Mouse (Mus musculus) myocyte (in vitro differentiated cells): ENCODE results near the gene Gm20388. TPM values are rescaled to one million over a fixed set of nuclear protein-coding genes. Genes with fewer than 3 reads are reported as not detected.
"Not testable (repeated sequence)": the region's sequence is repeated elsewhere in the genome, so short reads cannot be mapped to it uniquely, and the experiment has no call there.

ENCODE experiments used
- H3K27me3 ChIP-seq: one replicate; pipeline ENCODE4 v1.6.1; 2011; ENCODE audit not compliant: control insufficient read depth, insufficient read depth, insufficient read length
- H3K36me3 ChIP-seq: one replicate; pipeline ENCODE4 v1.6.1; 2011; ENCODE audit not compliant: control insufficient read depth, insufficient read depth
- H3K4me2 ChIP-seq: one replicate; pipeline ENCODE4 v1.6.1; 2011; ENCODE audit warnings: low read depth, control low read depth
- H3K4me3 ChIP-seq: one replicate; pipeline ENCODE4 v1.5.1; 2011; ENCODE audit warnings: mild to moderate bottlenecking, control low read depth, moderate library complexity
- H3K79me2 ChIP-seq: one replicate; pipeline ENCODE4 v1.6.1; 2011; ENCODE audit not compliant: control insufficient read depth, insufficient read depth
- H3ac ChIP-seq: one replicate; pipeline ENCODE4 v1.6.1; 2011; ENCODE audit not compliant: control insufficient read depth, insufficient read length
- CEBPB ChIP-seq: IDR thresholded peaks from 2 replicates; pipeline ENCODE4 v1.6.1; 2011; ENCODE audit warnings: mild to moderate bottlenecking, moderate library complexity; ENCODE audit not compliant: poor library complexity, insufficient read depth, severe bottlenecking
- E2F4 ChIP-seq: IDR thresholded peaks from one replicate; pipeline ENCODE4 v1.6.1; 2011; ENCODE audit warnings: mild to moderate bottlenecking, control low read depth, moderate library complexity; ENCODE audit not compliant: insufficient read depth
- MAX ChIP-seq: IDR thresholded peaks from one replicate; pipeline ENCODE4 v1.6.1; 2011; ENCODE audit warnings: low read depth, mild to moderate bottlenecking, control low read depth
- MYOD1 ChIP-seq, 3 experiments: IDR thresholded peaks; one replicate each; pipeline ENCODE4 v1.6.1; 2011; ENCODE audit warnings: control low read depth in 2 of 3, low read depth in 2 of 3, mild to moderate bottlenecking in 2 of 3, moderate library complexity in 1 of 3; ENCODE audit not compliant: insufficient read length in 2 of 3, control insufficient read depth in 1 of 3
- MYOG ChIP-seq, 3 experiments: IDR thresholded peaks; one replicate each; pipeline ENCODE4 v1.6.1; 2011; ENCODE audit warnings: control low read depth in 2 of 3, low read depth in 2 of 3, mild to moderate bottlenecking in 2 of 3; ENCODE audit not compliant: insufficient read length in 2 of 3, control insufficient read depth in 1 of 3, insufficient read depth in 1 of 3
- POLR2A ChIP-seq: IDR thresholded peaks from one replicate; pipeline ENCODE4 v1.6.1; 2011; ENCODE audit warnings: low read depth, mild to moderate bottlenecking, control low read depth, moderate library complexity; ENCODE audit not compliant: insufficient read length
- POLR2AphosphoS2 ChIP-seq: IDR thresholded peaks from one replicate; pipeline ENCODE4 v1.6.1; 2011; ENCODE audit warnings: low read depth, control low read depth; ENCODE audit not compliant: insufficient read length
- REST ChIP-seq: IDR thresholded peaks from one replicate; pipeline ENCODE4 v1.6.1; 2011; ENCODE audit warnings: mild to moderate bottlenecking, control low read depth, moderate library complexity; ENCODE audit not compliant: insufficient read depth, insufficient read length
- SRF ChIP-seq: IDR thresholded peaks from one replicate; pipeline ENCODE4 v1.6.1; 2011; ENCODE audit warnings: low read depth; ENCODE audit not compliant: control insufficient read depth, insufficient read length
- TCF12 ChIP-seq: IDR thresholded peaks from one replicate; pipeline ENCODE4 v1.6.1; 2011; ENCODE audit warnings: mild to moderate bottlenecking, control low read depth; ENCODE audit not compliant: poor library complexity, insufficient read depth, severe bottlenecking
- TCF3 ChIP-seq: IDR thresholded peaks from one replicate; pipeline ENCODE4 v1.6.1; 2011; ENCODE audit warnings: low read depth, control low read depth; ENCODE audit not compliant: insufficient read length
- USF1 ChIP-seq: IDR thresholded peaks from one replicate; pipeline ENCODE4 v1.6.1; 2011; ENCODE audit warnings: low read depth, mild to moderate bottlenecking, control low read depth, moderate library complexity
- polyA plus RNA-seq: library from polyadenylated mRNA; unstranded; fragments of >200 nt; fragmentation: generic; extraction: Trizol; gene quantifications from one replicate; pipeline ENCODE4 v1.2.1, GENCODE M21; 2012; ENCODE audit warnings: missing spikeins

Gene Gm20388
- polyA plus RNA-seq, 1 experiment: 15.3 TPM

- no peaks in the 10 kb centered on the region for H3K79me2 ChIP-seq
- TF ChIP-seq TCF12 (no peak), MAX (no peak), CEBPB (no peak), REST (no peak), POLR2A (no peak), SRF (no peak), MYOG (IDR thresholded peaks at IDR 0.05; ENCODE audit: control insufficient read depth in 1 of 3, insufficient read depth in 1 of 3, insufficient read length in 2 of 3, low read depth in 2 of 3) (no peak), MYOD1 (IDR thresholded peaks at IDR 0.05; ENCODE audit: control insufficient read depth in 1 of 3, insufficient read length in 2 of 3, low read depth in 2 of 3) (no peak)
- H3K27me3 ChIP-seq: no peaks in the 10 kb centered on the region
- H3K36me3 ChIP-seq: no peaks in the 10 kb centered on the region
- no peak overlapping the region for H3K4me2 ChIP-seq
- no peak overlapping the region for H3K4me3 ChIP-seq
- H3ac ChIP-seq: no peak overlapping the region
Measured at GRCm38 (mm10) chr8:123191908-123192307, 3281.3 kb downstream of the Gm20388 start.

GRCm38 (mm10) chr8:123193771-123194170 lies 3283.1 kb downstream of the Gm20388 start:
- H3K27me3 ChIP-seq: no peaks in the 10 kb centered on the region
- no peak overlapping the region for H3K4me3 ChIP-seq
- H3K4me2 ChIP-seq: no peak overlapping the region
- H3K36me3 ChIP-seq: no peaks in the 10 kb centered on the region
- TF ChIP-seq MYOD1 (IDR thresholded peaks at IDR 0.05; ENCODE audit: control insufficient read depth in 1 of 3, insufficient read length in 2 of 3, low read depth in 2 of 3) (no peak), TCF12 (no peak), MAX (no peak), REST (no peak), POLR2AphosphoS2 (no peak), E2F4 (no peak), MYOG (IDR thresholded peaks at IDR 0.05; ENCODE audit: control insufficient read depth in 1 of 3, insufficient read depth in 1 of 3, insufficient read length in 2 of 3, low read depth in 2 of 3) (no peak), SRF (no peak), TCF3 (no peak), POLR2A (no peak), USF1 (no peak), CEBPB (no peak)
- no peaks in the 10 kb centered on the region for H3K79me2 ChIP-seq
- H3ac ChIP-seq: no peak overlapping the region

- not testable (repeated sequence) for H3K36me3 ChIP-seq, H3ac ChIP-seq, H3K79me2 ChIP-seq
Measured at GRCm38 (mm10) chr8:123197016-123197415, 3286.4 kb downstream of the Gm20388 start.

GRCm38 (mm10) chr8:123199864-123200263 lies 3289.2 kb downstream of the Gm20388 start:
- H3K79me2 ChIP-seq: no peaks in the 10 kb centered on the region
- no peak overlapping the region for H3K4me2 ChIP-seq
- peaks cover 3% of the 10 kb centered on the region for H3K27me3 ChIP-seq
- TF ChIP-seq MYOG (IDR thresholded peaks at IDR 0.05; ENCODE audit: control insufficient read depth in 1 of 3, insufficient read depth in 1 of 3, insufficient read length in 2 of 3, low read depth in 2 of 3): no peak
- no peak for TF ChIP-seq POLR2AphosphoS2
- TF ChIP-seq REST: no peak
- no peak for TF ChIP-seq SRF
- no peak for TF ChIP-seq POLR2A
- no peak for TF ChIP-seq E2F4
- H3ac ChIP-seq: no peak overlapping the region
- no peaks in the 10 kb centered on the region for H3K36me3 ChIP-seq
- H3K4me3 ChIP-seq: no peak overlapping the region

More at GRCm38 (mm10) chr8:123197016-123197415, 3286.4 kb downstream of the Gm20388 start:
- H3K27me3 ChIP-seq, H3K4me2 ChIP-seq, H3K4me3 ChIP-seq: not testable (repeated sequence)

DNA sequence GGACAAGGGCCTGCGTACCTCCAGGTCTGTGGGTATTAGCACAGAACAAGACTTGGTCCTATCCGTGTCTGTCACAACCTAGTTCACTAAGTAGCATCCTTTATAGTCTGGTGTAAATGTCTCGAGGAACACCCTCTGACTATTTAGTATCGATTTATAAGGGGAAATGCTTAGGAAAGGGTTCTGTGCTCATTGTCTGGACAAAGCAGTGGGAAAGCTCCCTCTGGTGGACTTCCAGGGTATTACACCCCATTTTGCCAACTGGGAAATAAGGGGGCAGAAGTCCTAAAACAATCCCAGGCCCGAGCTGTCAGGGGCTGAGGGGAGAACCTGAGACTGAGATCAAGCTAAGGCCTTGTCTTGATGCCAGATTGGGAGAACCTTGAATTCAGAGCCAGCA lies 3291.6 kb downstream of the Gm20388 start:
- H3K36me3 ChIP-seq: peaks cover 6% of the 10 kb centered on the region
- H3K4me2 ChIP-seq: no peak overlapping the region
- H3K79me2 ChIP-seq: no peaks in the 10 kb centered on the region
- H3K27me3 ChIP-seq: peaks cover 3% of the 10 kb centered on the region
- no peak for TF ChIP-seq TCF3
- TF ChIP-seq POLR2AphosphoS2: no peak
- TF ChIP-seq MYOG (IDR thresholded peaks at IDR 0.05; ENCODE audit: control insufficient read depth in 1 of 3, insufficient read depth in 1 of 3, insufficient read length in 2 of 3, low read depth in 2 of 3): no peak
- no peak for TF ChIP-seq MAX
- TF ChIP-seq MYOD1 (IDR thresholded peaks at IDR 0.05; ENCODE audit: control insufficient read depth in 1 of 3, insufficient read length in 2 of 3, low read depth in 2 of 3): no peak
- no peak for TF ChIP-seq REST
- no peak for TF ChIP-seq TCF12
- no peak for TF ChIP-seq CEBPB
- TF ChIP-seq POLR2A: no peak
- TF ChIP-seq E2F4: no peak
- TF ChIP-seq SRF: no peak
- no peak for TF ChIP-seq USF1
- no peak overlapping the region for H3K4me3 ChIP-seq
- no peak overlapping the region for H3ac ChIP-seq
